Mouse (Mus musculus): ENCODE data around the gene Pex14.

Pex14 gene

DNA sequence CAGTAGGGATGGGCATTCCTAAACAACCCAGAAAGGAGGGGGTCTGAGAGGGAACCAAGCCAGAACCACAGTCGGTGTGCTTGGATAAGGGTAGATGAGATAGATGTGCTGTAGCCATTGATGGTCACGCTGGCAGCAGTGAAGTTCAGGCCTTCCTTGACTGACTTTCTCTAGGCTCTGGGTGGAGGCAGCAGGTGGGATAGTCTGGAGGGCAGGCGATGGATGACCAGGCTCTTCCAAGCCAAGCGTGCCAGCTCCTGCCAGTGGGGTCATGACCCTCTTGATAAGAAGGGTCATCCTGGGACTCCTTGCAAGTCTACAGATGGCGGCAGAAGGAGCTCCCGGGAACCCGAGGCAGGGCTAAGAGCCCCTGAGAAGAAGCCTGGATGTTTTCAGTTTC is 187.5 kb downstream of the Pex14 start:
- DNase-seq: no peak

Measured in kidney, adult 11 months (tissue).